Comparison of ENCODE assay signal across 18 mouse cellular contexts in the genomic region with DNA sequence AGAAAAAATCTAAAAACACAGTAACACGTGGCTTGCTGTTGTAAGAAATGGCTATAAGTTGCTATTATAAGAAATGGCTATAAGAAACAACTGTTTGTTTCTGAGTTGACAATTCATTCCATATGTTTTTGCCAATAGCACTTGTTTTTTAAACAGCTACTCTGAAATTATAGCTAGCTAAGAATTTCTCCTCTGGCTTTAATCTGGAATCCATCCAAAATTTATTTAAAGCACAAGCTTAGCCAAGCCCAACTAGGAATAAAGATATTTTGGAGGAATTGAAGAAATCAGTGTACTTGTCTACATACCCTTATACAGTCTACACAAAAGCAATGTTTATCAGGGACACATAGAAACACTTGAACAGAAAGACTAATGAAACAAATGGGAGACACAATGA.
DNase-seq lines count a peak whose midpoint lies in the region; ATAC-seq and TF ChIP-seq lines count a peak whose summit lies in the region.
"Had no signal": no experiment of that assay in that cellular context is flagged by ENCODE, and none has a peak within 500 bp of the region (broad histone marks: within the 10 kb centered on the region; RNA-seq: fewer than 3 reads in every experiment).

No protein-coding gene starts in this region.

- no peaks in the 10 kb centered on the region for H3K27me3 ChIP-seq in kidney, postnatal 0 days (ENCODE audit: insufficient read depth, low read length)
- no peaks in the 10 kb centered on the region for H3K27me3 ChIP-seq in kidney, embryonic 16.5 days (ENCODE audit: insufficient read depth, low read length)
- H3K27me3 ChIP-seq in lung, embryonic 16.5 days (ENCODE audit: control insufficient read depth, insufficient read depth, low read depth, low read length), result no peaks in the 10 kb centered on the region
- H3K27me3 ChIP-seq: embryonic facial prominence, embryonic 13.5 days; forebrain, embryonic 13.5 days; forebrain, embryonic 15.5 days had no signal

- H3K27ac ChIP-seq in kidney, postnatal 0 days, result no peak overlapping the region
- no peak overlapping the region for H3K27ac ChIP-seq in kidney, embryonic 16.5 days (ENCODE audit: low read length)
- H3K27ac ChIP-seq in lung, embryonic 16.5 days (ENCODE audit: low read length), result no peak overlapping the region
- H3K27ac ChIP-seq: embryonic facial prominence, embryonic 13.5 days; forebrain, embryonic 13.5 days; forebrain, embryonic 15.5 days had no signal

- no peaks in the 10 kb centered on the region for H3K9me3 ChIP-seq in kidney, postnatal 0 days (replicated peaks; ENCODE audit: low read length)
- no peaks in the 10 kb centered on the region for H3K9me3 ChIP-seq in kidney, embryonic 16.5 days (ENCODE audit: low read length)
- no peaks in the 10 kb centered on the region for H3K9me3 ChIP-seq in lung, embryonic 16.5 days (ENCODE audit: control insufficient read depth, low read length)
- H3K9me3 ChIP-seq: embryonic facial prominence, embryonic 13.5 days; forebrain, embryonic 13.5 days; forebrain, embryonic 15.5 days had no signal

- no peak for ATAC-seq in kidney, postnatal 0 days (replicated peaks; ENCODE audit: low FRiP score, low read depth)
- no peak for ATAC-seq in kidney, embryonic 16.5 days (ENCODE audit: low FRiP score, low TSS enrichment)
- ATAC-seq in lung, embryonic 16.5 days (ENCODE audit: low read depth), result 0 out of 2 replicates have a peak, but pooled peaks have one; percentile 31
- ATAC-seq: forebrain, embryonic 13.5 days; forebrain, embryonic 15.5 days; forebrain, postnatal 0 days had no signal

- WGBS in kidney, postnatal 0 days, result 53% methylated on average over 1 of the region's 1 CpGs
- 73% methylated on average over 1 of the region's 1 CpGs for WGBS in kidney, embryonic 16.5 days
- 37% methylated on average over 1 of the region's 1 CpGs for WGBS in lung, embryonic 16.5 days

- no peak overlapping the region for H3K4me2 ChIP-seq in kidney, postnatal 0 days (ENCODE audit: low read length)
- no peak overlapping the region for H3K4me2 ChIP-seq in kidney, embryonic 16.5 days (replicated peaks; ENCODE audit: low read depth, low read length)
- no peak overlapping the region for H3K4me2 ChIP-seq in lung, embryonic 16.5 days (ENCODE audit: low read depth, low read length)
- H3K4me2 ChIP-seq: embryonic facial prominence, embryonic 13.5 days; forebrain, embryonic 13.5 days; forebrain, embryonic 15.5 days had no signal

- DNase-seq in kidney, postnatal 0 days (ENCODE audit: low spot score), result peak; percentile 4
- no peak for DNase-seq in lung, postnatal 14 days
- peak; percentile 19 for DNase-seq in brain, adult 2 months (ENCODE audit: low read depth, low spot score)
- no peak for DNase-seq in layer of hippocampus, postnatal 10 days (ENCODE audit: low spot score in 2 of 2)
- DNase-seq: adrenal gland, adult 2 months; adrenal gland, postnatal 10 days; adrenal gland, postnatal 25 days; cerebellum, adult 11-12 months; cerebellum, adult 2 months; cerebellum, adult 9-10 months; cerebellum, postnatal 10 days; cerebellum, postnatal 25 days; forebrain, postnatal 0 days had no signal

- no peak for TF ChIP-seq CTCF in kidney, postnatal 0 days (IDR thresholded peaks at IDR 0.05; ENCODE audit: low read depth)

- no peak overlapping the region for H3K9ac ChIP-seq in kidney, postnatal 0 days (ENCODE audit: low read depth, low read length)
- no peak overlapping the region for H3K9ac ChIP-seq in kidney, embryonic 16.5 days (replicated peaks; ENCODE audit: low read length)
- H3K9ac ChIP-seq in lung, embryonic 16.5 days (ENCODE audit: low read length), result no peak overlapping the region
- H3K9ac ChIP-seq: embryonic facial prominence, embryonic 13.5 days; forebrain, embryonic 13.5 days; forebrain, embryonic 15.5 days; forebrain, postnatal 0 days had no signal

- no peaks in the 10 kb centered on the region for H3K36me3 ChIP-seq in kidney, postnatal 0 days (ENCODE audit: insufficient read depth, low read length)
- H3K36me3 ChIP-seq in kidney, embryonic 16.5 days (ENCODE audit: insufficient read depth, low read length), result no peaks in the 10 kb centered on the region
- H3K36me3 ChIP-seq in lung, embryonic 16.5 days (ENCODE audit: control insufficient read depth, insufficient read depth, low read length), result no peaks in the 10 kb centered on the region
- H3K36me3 ChIP-seq: embryonic facial prominence, embryonic 13.5 days; forebrain, embryonic 15.5 days had no signal

- H3K4me1 ChIP-seq in kidney, postnatal 0 days (replicated peaks; ENCODE audit: insufficient read depth, low read length), result no peaks in the 10 kb centered on the region
- no peaks in the 10 kb centered on the region for H3K4me1 ChIP-seq in kidney, embryonic 16.5 days (ENCODE audit: insufficient read depth, low read length)
- H3K4me1 ChIP-seq in lung, embryonic 16.5 days (replicated peaks; ENCODE audit: control insufficient read depth, insufficient read depth, low read length), result no peaks in the 10 kb centered on the region
- H3K4me1 ChIP-seq: embryonic facial prominence, embryonic 13.5 days; forebrain, embryonic 13.5 days; forebrain, embryonic 15.5 days had no signal

- H3K4me3 ChIP-seq in kidney, postnatal 0 days (replicated peaks; ENCODE audit: low read depth, low read length), result no peak overlapping the region
- H3K4me3 ChIP-seq in kidney, embryonic 16.5 days (ENCODE audit: low read length), result no peak overlapping the region
- no peak overlapping the region for H3K4me3 ChIP-seq in lung, embryonic 16.5 days (ENCODE audit: low read length)
- H3K4me3 ChIP-seq: embryonic facial prominence, embryonic 13.5 days; forebrain, embryonic 13.5 days; forebrain, embryonic 15.5 days had no signal

Comparison
In these comparisons a context has a peak if more than half of its experiments do, and no peak if none do; other contexts are left out.
1. DNase-seq: peak in kidney, postnatal 0 days (single experiment) and brain, adult 2 months (single experiment); none in lung, postnatal 14 days (single experiment) and layer of hippocampus, postnatal 10 days (0 of 2).